Mouse (Mus musculus) CD4-positive helper T cell, adult 2 months (primary cell): Measurements from ENCODE around the gene Zfp668.

Experiments used
- DNase-seq: peaks from one replicate; pipeline ENCODE4 v3.0.0-alpha.2; 2012; ENCODE audit warnings: low read depth, missing footprints, low spot score

Zfp668 gene

GRCm38 (mm10) chr7:127876467-127877348 is at the start of gene Zfp668:
Gene Zfp668, minus strand, starts transcription at chr7:127876828.
- DNase-seq = peak; percentile 91

DNA sequence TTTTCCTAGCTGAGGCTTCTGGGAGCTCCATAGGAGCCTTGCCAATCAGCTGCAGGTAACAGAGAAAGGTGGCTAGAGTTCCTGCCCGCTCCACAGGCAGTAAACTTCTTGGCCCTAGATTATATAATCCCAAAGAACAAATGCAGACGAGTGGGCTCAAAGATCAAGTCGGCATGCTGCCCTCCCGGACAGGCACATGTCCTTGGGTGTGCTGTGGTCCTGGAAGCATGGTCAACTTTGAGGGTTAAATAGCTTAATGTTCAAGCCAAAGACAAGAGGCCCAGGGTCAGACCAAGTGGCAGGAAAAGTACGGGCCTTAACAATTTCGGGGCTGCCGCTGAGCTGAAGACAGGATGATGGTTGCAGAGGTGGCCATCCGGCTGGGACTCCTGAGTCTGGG is 49.4 kb upstream of the Zfp668 start:
- DNase-seq = no peak

DNA sequence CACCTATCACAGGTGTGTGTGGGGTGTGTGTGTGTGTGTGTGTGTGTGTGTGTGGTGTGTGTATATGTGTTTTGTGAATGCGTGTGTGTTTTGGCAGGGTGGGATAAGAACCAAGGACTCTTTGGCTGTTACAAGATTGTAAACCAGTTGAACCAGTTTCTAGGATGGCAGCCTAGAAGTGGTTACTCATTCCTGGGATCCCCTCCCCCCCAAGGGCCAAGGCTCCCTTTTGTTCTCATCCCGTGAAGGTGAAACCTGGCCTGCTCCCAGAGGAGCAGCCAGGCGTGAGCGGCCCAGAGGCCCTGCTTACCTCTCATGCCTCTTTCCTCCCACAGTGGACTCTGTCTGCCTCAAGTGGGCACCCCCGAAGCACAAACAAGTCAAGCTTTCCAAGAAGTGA is 48.6 kb upstream of the Zfp668 start:
- DNase-seq = no peak

- DNase-seq = no peak
These were observed 47.1 kb upstream of the Zfp668 start for GRCm38 (mm10) chr7:127923714-127924113.

- peak; percentile 64 for DNase-seq
These were observed 46.0 kb upstream of the Zfp668 start for GRCm38 (mm10) chr7:127922451-127923275.

GRCm38 (mm10) chr7:127921516-127921915 is 44.9 kb upstream of the Zfp668 start:
- no peak for DNase-seq

DNA sequence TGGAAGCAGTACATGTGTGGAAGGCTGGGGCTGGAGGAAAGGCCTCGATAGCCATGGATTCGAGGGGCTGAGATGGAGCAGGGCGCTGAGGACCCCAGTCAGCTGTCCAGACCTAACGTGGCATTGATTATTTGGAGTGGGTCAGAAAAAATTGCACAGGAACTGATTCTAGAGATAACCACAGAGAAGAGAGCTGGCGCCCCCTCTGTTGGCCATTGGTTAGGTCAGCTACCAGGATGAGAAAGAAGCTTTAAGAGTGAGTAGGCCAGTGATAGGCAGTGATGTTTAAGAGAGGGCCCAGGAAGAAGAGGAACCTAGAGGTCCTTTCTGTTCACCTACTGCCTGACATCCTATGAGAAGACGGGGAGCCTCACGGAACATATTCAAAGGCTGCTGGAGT is 42.7 kb upstream of the Zfp668 start:
- DNase-seq = no peak

GRCm38 (mm10) chr7:127918203-127918602 is 41.6 kb upstream of the Zfp668 start:
- peak; percentile 79 for DNase-seq

DNA sequence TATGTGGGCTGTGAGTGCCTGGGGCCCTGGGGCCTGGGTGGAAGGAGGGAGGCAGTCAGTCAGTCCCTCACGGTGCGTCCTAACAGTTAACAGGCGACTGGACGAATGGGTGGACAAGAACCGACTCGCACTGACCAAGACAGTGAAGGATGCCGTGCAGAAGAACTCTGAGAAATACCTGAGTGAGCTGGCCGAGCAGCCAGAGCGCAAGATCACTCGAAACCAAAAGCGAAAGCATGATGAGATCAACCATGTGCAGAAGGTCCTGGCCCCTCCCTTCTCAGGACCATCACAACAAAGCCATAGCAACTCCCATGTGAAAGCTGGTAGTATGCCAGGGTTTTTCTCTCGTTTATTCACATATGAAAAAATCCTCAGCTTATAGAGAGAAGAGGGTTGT is 38.7 kb upstream of the Zfp668 start:
- peak; percentile 30 for DNase-seq

DNA sequence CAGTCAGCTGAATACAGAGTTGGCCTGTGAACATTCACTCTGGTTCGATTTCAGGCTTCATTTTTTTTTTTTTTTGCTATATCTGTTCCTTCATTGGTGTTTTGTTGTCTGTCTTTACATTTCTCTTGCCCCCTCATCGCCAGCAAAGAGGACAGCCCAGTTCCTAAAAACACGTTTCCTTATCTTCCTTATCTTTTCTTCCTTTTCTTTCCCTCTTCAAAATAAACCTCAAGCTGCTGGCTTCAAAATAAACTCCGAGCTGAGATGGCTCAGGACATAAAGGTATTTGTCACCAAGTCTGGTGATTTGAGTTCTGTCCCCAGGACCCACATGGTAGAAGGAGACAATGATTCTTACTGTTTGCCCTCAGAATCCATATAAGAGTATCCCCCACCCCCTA is 36.3 kb upstream of the Zfp668 start:
- DNase-seq = no peak

DNA sequence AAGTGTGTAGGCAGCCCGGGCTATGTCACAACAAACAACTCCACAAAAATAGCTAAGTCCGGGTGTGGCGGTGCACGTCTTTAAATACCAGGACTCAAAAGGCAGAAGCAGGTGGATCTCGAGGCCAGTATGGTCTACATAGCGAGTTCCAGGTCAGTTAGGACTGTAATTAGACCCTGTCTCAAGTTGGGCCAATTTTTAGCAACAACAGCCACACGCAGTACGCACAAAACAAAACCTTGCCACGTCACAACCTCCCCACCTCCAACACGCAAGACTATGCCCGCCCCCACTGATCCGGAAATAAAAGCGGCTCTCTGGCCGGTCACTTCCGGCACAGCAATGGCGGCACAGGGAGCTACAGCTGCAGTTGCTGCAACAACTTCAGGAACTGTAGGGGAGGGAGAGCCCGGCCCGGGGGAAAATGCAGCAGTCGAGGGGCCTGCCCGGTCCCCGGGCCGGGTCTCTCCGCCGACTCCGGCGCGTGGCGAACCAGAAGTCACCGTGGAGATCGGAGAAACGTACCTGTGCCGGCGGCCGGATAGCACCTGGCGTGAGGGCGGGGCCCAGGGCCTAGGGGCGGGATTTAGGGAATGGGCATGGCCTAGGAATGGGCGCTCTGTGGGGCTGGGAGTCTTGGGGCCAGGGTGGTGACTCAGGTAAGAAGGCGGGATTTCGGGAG is 35.7 kb upstream of the Zfp668 start, which contains the start of gene Kat8:
Gene Kat8 (plus strand): TSS at position 327 of the 682 bp plus-strand sequence.
- peak; percentile 93 for DNase-seq

DNA sequence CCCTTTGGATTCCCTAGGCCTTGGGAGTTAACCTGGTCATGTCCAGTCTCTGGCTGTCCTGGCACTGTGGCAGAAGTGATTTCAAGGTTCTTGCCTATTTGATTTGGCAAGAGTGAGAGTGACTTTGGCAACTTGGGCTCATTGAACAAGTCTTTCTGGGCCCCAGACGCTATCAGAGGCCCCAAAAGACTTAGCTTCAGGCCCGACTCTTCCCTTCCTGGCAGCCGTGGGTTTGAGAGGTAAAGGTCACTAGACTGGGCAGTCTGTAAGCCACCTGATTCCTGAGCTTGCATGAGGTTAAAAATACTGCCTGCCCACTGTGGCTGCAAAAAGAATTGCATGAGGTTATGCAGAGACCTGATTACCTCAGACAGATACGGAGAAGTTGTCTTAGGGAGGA is 32.0 kb upstream of the Zfp668 start:
- DNase-seq = no peak

GRCm38 (mm10) chr7:127907939-127908338 is 31.3 kb upstream of the Zfp668 start:
- DNase-seq = no peak

GRCm38 (mm10) chr7:127903971-127904796 is 27.6 kb upstream of the Zfp668 start, which contains the start of gene Bckdk:
Gene Bckdk, plus strand, starts transcription at chr7:127904082.
- DNase-seq = peak; percentile 70

GRCm38 (mm10) chr7:127901772-127902171 is 25.1 kb upstream of the Zfp668 start:
- no peak for DNase-seq

GRCm38 (mm10) chr7:127899997-127900396 is 23.4 kb upstream of the Zfp668 start:
- no peak for DNase-seq

- DNase-seq = peak; percentile 64
These were observed 21.7 kb upstream of the Zfp668 start for GRCm38 (mm10) chr7:127898179-127898956.

DNA sequence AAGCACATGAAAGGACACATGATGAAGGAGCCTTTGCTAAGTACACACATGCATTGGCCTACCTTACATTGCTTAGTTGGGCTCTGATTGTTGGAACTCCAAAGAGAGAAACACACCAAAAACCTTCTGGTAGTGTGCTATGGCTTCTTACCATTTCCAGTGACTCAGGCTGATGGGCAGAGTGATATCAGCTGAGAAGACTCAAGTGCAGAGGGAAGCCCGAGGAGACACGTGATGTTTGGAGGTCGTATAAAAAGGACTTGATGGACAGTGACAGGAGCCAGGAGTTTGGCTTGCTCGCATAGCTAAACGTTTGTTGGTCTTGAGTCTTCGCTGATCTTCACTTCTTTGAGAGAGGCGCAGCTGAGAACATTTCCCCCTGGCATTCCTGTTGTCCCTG is 20.9 kb upstream of the Zfp668 start:
- DNase-seq = no peak

- DNase-seq = peak; percentile 66
These were observed 19.8 kb upstream of the Zfp668 start for GRCm38 (mm10) chr7:127896384-127896783.

DNA sequence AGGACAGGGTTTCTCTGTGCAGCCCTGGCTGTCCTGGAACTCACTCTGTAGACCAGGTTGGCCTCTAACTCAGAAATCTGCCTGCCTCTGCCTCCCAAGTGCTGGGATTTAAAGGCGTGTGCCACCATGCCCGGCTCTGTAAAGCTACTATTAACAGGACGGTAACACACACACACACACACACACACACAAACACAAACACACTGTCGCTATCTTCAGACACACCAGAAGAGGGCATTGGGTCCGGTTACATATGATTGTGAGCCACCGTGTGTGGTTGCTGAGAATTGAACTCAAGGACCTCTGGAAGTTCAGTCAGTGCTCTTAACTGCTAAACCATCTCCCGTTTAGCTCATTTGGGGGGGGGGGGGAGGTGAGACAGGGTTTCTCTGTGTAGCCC is 19.3 kb upstream of the Zfp668 start:
- DNase-seq = peak; percentile 16
